Mouse (Mus musculus) liver, embryonic 16.5 days (tissue): ENCODE measurements around the gene Mrpl52. TPM values are rescaled to one million over a fixed set of nuclear protein-coding genes. Genes with fewer than 3 reads are reported as not detected.

Experiments used
- ATAC-seq: fragments of 200-750 bp; cut with Nextera tagmentation; 2 replicates; pipeline ENCODE4 v1.8.0; 2017; ENCODE audit warnings: low read depth, mild to moderate bottlenecking, moderate number of reproducible peaks, moderate library complexity
- H3K27ac ChIP-seq: fragments of 300-500 bp; sonication (generic); 2 replicates; pipeline ENCODE4 v1.5.1; 2014; ENCODE audit warnings: mild to moderate bottlenecking, low read length
- H3K27me3 ChIP-seq: fragments of 300-500 bp; sonication (generic); 2 replicates; pipeline ENCODE4 v1.6.1; 2014; ENCODE audit warnings: low read depth, low read length, mixed read lengths; ENCODE audit not compliant: control insufficient read depth, insufficient read depth
- H3K36me3 ChIP-seq: fragments of 300-500 bp; sonication (generic); 2 replicates; pipeline ENCODE4 v1.6.1; 2014; ENCODE audit warnings: mild to moderate bottlenecking; ENCODE audit not compliant: control insufficient read depth, insufficient read depth
- H3K4me1 ChIP-seq: fragments of 300-500 bp; sonication (generic); 2 replicates; pipeline ENCODE4 v1.6.1; 2014; ENCODE audit warnings: low read depth, low read length, mixed read lengths; ENCODE audit not compliant: control insufficient read depth
- H3K4me2 ChIP-seq: fragments of 300-500 bp; sonication (generic); 2 replicates; pipeline ENCODE4 v1.6.1; 2014; ENCODE audit warnings: low read depth, low read length, mixed read lengths
- H3K4me3 ChIP-seq: fragments of 300-500 bp; sonication (generic); 2 replicates; pipeline ENCODE4 v1.5.1; 2014; ENCODE audit warnings: low read depth, mild to moderate bottlenecking, low read length
- H3K9ac ChIP-seq: fragments of 300-500 bp; sonication (generic); 2 replicates; pipeline ENCODE4 v1.6.1; 2014; ENCODE audit warnings: low read depth, low read length
- H3K9me3 ChIP-seq: fragments of 300-500 bp; sonication (generic); replicated peaks from 2 replicates; pipeline ENCODE4 v1.6.1; 2016; ENCODE audit warnings: low read length; ENCODE audit not compliant: control insufficient read depth
- WGBS: fragments of 180-500 bp; shearing (Covaris S2); extraction: QIAGEN DNeasy Blood & Tissue Kit; methylation state at CpG from one replicate; pipeline ENCODE4 v1.1.7; 2014; ENCODE audit not compliant: insufficient replicate concordance; 5-methylcytosine and 5-hydroxymethylcytosine counted together
- polyA plus RNA-seq: library from polyadenylated mRNA; unstranded; fragments of >200 nt; fragmentation: Nextera tagmentation; extraction: Ambion mirVana; gene quantifications from 2 replicates; pipeline ENCODE4 v1.2.1, GENCODE M21; 2015

The Mrpl52 gene
- polyA plus RNA-seq, 1 experiment from 2014 or later: 161 TPM

- H3K36me3 ChIP-seq: no peaks in the 10 kb centered on the region
- 61% methylated on average over 5 of the region's 5 CpGs for WGBS
These were observed 10.4 kb upstream of the Mrpl52 start for GRCm38 (mm10) chr14:54416229-54416775.

GRCm38 (mm10) chr14:54416830-54417229, 9.9 kb upstream of the Mrpl52 start:
- Histone ChIP-seq H3K4me2 (peak overlapping the region; percentile 65), H3K36me3 (no peaks in the 10 kb centered on the region), H3K9ac (no peak overlapping the region), H3K4me3 (peak overlapping the region; percentile 47), H3K27ac (no peak overlapping the region), H3K4me1 (peaks cover 14% of the 10 kb centered on the region), H3K9me3 (no peaks in the 10 kb centered on the region), H3K27me3 (no peaks in the 10 kb centered on the region)
- WGBS: 76% methylated on average over 4 of the region's 4 CpGs
- ATAC-seq: no peak

More at GRCm38 (mm10) chr14:54416229-54416775, 10.4 kb upstream of the Mrpl52 start:
- H3K9me3 ChIP-seq: no peaks in the 10 kb centered on the region
- ATAC-seq: no peak
- H3K9ac ChIP-seq: no peak overlapping the region
- no peak overlapping the region for H3K4me3 ChIP-seq
- no peak overlapping the region for H3K27ac ChIP-seq
- H3K4me1 ChIP-seq: peaks cover 14% of the 10 kb centered on the region
- H3K27me3 ChIP-seq: no peaks in the 10 kb centered on the region
- H3K4me2 ChIP-seq: no peak overlapping the region

- Histone ChIP-seq H3K27ac (peak within 1 kb of the TSS; percentile 60), H3K4me3 (peak within 1 kb of the TSS; percentile 47), H3K4me2 (peak within 1 kb of the TSS; percentile 65), H3K9me3 (no peaks in the 10 kb centered on the region), H3K36me3 (no peaks in the 10 kb centered on the region), H3K27me3 (no peaks in the 10 kb centered on the region), H3K4me1 (peaks cover 14% of the 10 kb centered on the region), H3K9ac (peak within 1 kb of the TSS; percentile 60)
- WGBS: 7% methylated on average over 19 of the region's 19 CpGs
- peak; percentile 70 for ATAC-seq
These were observed 9.1 kb upstream of the Mrpl52 start, which contains the start of gene Slc7a7 for GRCm38 (mm10) chr14:54417623-54418081. Gene Slc7a7 (minus strand): TSS chr14:54417780.

GRCm38 (mm10) chr14:54421014-54421413, 5.7 kb upstream of the Mrpl52 start:
- Histone ChIP-seq H3K4me3 (no peak overlapping the region), H3K4me2 (no peak overlapping the region), H3K36me3 (no peaks in the 10 kb centered on the region), H3K9ac (no peak overlapping the region), H3K27me3 (no peaks in the 10 kb centered on the region), H3K27ac (no peak overlapping the region), H3K4me1 (peaks cover 28% of the 10 kb centered on the region), H3K9me3 (no peaks in the 10 kb centered on the region)
- no peak for ATAC-seq
- 71% methylated on average over 2 of the region's 2 CpGs for WGBS

- peaks cover 32% of the 10 kb centered on the region for H3K4me1 ChIP-seq
- ATAC-seq: no peak
- H3K4me2 ChIP-seq: no peak overlapping the region
- no peak overlapping the region for H3K4me3 ChIP-seq
- H3K9me3 ChIP-seq: no peaks in the 10 kb centered on the region
- H3K36me3 ChIP-seq: no peaks in the 10 kb centered on the region
- H3K27ac ChIP-seq: no peak overlapping the region
- WGBS: 44% methylated on average over 5 of the region's 5 CpGs
- no peak overlapping the region for H3K9ac ChIP-seq
- no peaks in the 10 kb centered on the region for H3K27me3 ChIP-seq
These were observed 3.3 kb upstream of the Mrpl52 start for GRCm38 (mm10) chr14:54423406-54423805.

GRCm38 (mm10) chr14:54424634-54425033, 2.1 kb upstream of the Mrpl52 start:
- H3K4me3 ChIP-seq: no peak overlapping the region
- H3K9ac ChIP-seq: no peak overlapping the region
- no peaks in the 10 kb centered on the region; the same call in 1 of the 2 replicates for H3K36me3 ChIP-seq
- ATAC-seq: peak; percentile 38; the same call in 1 of the 2 replicates
- no peaks in the 10 kb centered on the region for H3K27me3 ChIP-seq
- no peaks in the 10 kb centered on the region for H3K9me3 ChIP-seq
- WGBS: 30% methylated on average over 1 of the region's 1 CpGs
- H3K4me2 ChIP-seq: peak overlapping the region; percentile 35
- peak overlapping the region; percentile 76 for H3K27ac ChIP-seq
- H3K4me1 ChIP-seq: peaks cover 36% of the 10 kb centered on the region

GRCm38 (mm10) chr14:54425540-54425939, 1.2 kb upstream of the Mrpl52 start:
- Histone ChIP-seq H3K27me3 (peaks cover 2% of the 10 kb centered on the region; the same call in 1 of the 2 replicates), H3K4me2 (peak overlapping the region; percentile 76; the same call in 1 of the 2 replicates), H3K27ac (peak overlapping the region; percentile 76), H3K9me3 (no peaks in the 10 kb centered on the region), H3K4me1 (peaks cover 37% of the 10 kb centered on the region), H3K36me3 (no peaks in the 10 kb centered on the region; the same call in 1 of the 2 replicates), H3K4me3 (no peak overlapping the region), H3K9ac (no peak overlapping the region)
- no peak for ATAC-seq
- 26% methylated on average over 1 of the region's 1 CpGs for WGBS

- ATAC-seq: 0 out of 2 replicates have a peak, but pooled peaks have one; percentile 17
- peak overlapping the region; percentile 89 for H3K27ac ChIP-seq
- H3K27me3 ChIP-seq: peaks cover 8% of the 10 kb centered on the region
- H3K4me2 ChIP-seq: peak overlapping the region; percentile 76
- no peaks in the 10 kb centered on the region for H3K9me3 ChIP-seq
- 26% methylated on average over 14 of the region's 14 CpGs for WGBS
- H3K9ac ChIP-seq: peak overlapping the region; percentile 82
- no peaks in the 10 kb centered on the region; the same call in 1 of the 2 replicates for H3K36me3 ChIP-seq
- peak overlapping the region; percentile 84 for H3K4me3 ChIP-seq
- peaks cover 43% of the 10 kb centered on the region for H3K4me1 ChIP-seq
These were observed 563 bp upstream of the Mrpl52 start for GRCm38 (mm10) chr14:54426003-54426688.

- no peak for ATAC-seq
- no peak overlapping the region for H3K9ac ChIP-seq
- H3K4me1 ChIP-seq: peaks cover 52% of the 10 kb centered on the region
- H3K27ac ChIP-seq: no peak overlapping the region
- no peaks in the 10 kb centered on the region for H3K9me3 ChIP-seq
- H3K36me3 ChIP-seq: no peaks in the 10 kb centered on the region; the same call in 1 of the 2 replicates
- peak overlapping the region; percentile 84; the same call in 1 of the 2 replicates for H3K4me3 ChIP-seq
- 78% methylated on average over 7 of the region's 7 CpGs for WGBS
- peak overlapping the region; percentile 76 for H3K4me2 ChIP-seq
- peaks cover 24% of the 10 kb centered on the region for H3K27me3 ChIP-seq
These were observed 987 bp downstream of the Mrpl52 start for GRCm38 (mm10) chr14:54427696-54428095.
